Mouse (Mus musculus) c-Kit-positive CD71-negative TER-119-negative erythroid progenitor cells, embryonic 14.5 days (primary cell): ENCODE results near the gene Fgf9.

Experiments used
- DNase-seq: peaks from one replicate; pipeline ENCODE4 v3.0.0-alpha.2; 2013; ENCODE audit warnings: low read depth

Fgf9 gene

GRCm38 (mm10) chr14:58089486-58089885 is 19.1 kb downstream of the Fgf9 start:
- DNase-seq: no peak

DNA sequence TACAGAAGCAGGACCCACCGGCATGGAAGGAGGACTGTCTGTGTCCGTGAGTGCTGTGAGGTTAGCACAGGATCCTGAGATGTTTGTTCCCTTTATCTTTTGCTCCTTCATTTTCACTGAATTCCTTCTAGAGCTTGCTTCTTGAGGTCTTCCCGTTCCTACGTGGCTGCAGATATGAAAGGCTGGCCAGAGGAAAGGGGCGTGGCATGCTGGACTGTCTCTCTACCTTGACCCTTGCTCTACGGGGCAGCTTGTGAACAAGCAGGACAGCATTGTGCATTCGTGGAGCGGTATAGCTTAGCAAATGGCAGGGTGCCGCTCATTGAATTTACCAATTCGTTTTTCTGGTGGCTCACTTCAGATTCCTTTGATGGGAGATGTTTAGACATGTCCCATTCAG is 21.0 kb downstream of the Fgf9 start:
- no peak for DNase-seq

DNA sequence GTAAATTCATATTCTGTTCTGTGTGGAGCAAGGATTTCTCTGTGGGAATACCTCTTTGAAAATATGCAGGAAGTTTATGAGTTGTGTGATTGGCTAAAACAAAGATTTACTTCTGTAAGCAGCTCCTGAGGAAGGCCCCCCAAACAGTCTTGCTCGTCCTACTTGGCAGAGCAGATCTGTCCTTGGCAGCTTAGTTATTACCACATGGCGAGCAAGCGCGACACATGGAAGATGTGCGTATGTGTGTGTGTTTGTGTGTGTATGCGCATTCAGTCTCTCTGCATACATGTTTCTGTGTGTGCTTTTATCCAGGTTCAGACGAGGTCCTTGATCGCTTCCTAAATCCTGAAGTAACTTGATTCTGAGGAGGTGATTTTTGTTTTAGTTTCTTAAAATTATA is 29.3 kb downstream of the Fgf9 start:
- no peak for DNase-seq

GRCm38 (mm10) chr14:58101298-58101697 is 31.0 kb downstream of the Fgf9 start:
- no peak for DNase-seq

GRCm38 (mm10) chr14:58104266-58104665 is 33.9 kb downstream of the Fgf9 start:
- no peak for DNase-seq

- no peak for DNase-seq
Measured at GRCm38 (mm10) chr14:58105596-58105995, 35.2 kb downstream of the Fgf9 start.

DNA sequence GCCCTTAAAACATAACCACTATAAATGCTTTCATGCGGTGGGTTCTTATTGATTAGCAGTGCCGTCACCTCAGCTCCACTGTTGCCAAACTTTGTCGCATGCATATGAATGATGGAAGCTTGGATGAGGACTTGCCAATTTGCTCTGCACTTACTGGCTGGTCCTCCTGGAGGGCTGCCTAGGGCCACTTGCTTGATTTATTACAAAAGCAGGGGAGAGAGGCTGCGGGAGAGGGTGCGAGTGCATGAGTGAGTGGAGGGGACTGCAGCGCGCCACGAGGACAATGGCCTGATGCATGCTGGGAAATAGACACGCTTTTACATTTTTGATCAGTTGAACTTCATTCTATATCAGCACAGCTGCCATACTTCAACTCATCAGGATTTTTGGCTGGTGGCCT is 39.3 kb downstream of the Fgf9 start:
- no peak for DNase-seq

GRCm38 (mm10) chr14:58111562-58111961 is 41.2 kb downstream of the Fgf9 start:
- no peak for DNase-seq

DNA sequence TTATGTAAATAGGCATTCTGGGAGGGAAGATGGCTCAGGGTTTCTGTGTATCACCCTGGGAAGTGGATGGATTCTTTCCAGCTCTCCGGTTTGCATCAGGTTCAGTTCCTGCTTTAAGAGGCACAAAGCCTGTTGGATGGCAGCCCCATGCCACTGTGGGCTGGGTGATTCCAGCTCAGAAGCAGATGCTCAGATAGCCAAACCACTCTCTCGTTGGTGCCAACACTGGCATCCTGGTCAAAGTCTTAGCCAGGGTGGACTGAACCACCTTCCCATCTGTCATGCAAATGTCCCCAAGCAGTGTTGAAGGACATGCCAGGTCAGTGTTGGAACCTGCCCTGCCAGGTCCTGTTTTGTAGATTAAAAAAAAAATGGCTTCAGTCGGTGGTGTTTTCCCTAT is 42.0 kb downstream of the Fgf9 start:
- no peak for DNase-seq

GRCm38 (mm10) chr14:58113180-58113579 is 42.8 kb downstream of the Fgf9 start:
- no peak for DNase-seq

GRCm38 (mm10) chr14:58114146-58114545 is 43.8 kb downstream of the Fgf9 start:
- no peak for DNase-seq

- DNase-seq: no peak
Measured at GRCm38 (mm10) chr14:58124625-58125024, 54.3 kb downstream of the Fgf9 start.

- no peak for DNase-seq
Measured at GRCm38 (mm10) chr14:58126508-58126907, 56.2 kb downstream of the Fgf9 start.

GRCm38 (mm10) chr14:58139506-58140055 is 69.2 kb downstream of the Fgf9 start:
- DNase-seq: no peak

- no peak for DNase-seq
Measured at GRCm38 (mm10) chr14:58149637-58150470, 79.5 kb downstream of the Fgf9 start.

- DNase-seq: no peak
Measured at GRCm38 (mm10) chr14:58150471-58150855, 80.1 kb downstream of the Fgf9 start.

DNA sequence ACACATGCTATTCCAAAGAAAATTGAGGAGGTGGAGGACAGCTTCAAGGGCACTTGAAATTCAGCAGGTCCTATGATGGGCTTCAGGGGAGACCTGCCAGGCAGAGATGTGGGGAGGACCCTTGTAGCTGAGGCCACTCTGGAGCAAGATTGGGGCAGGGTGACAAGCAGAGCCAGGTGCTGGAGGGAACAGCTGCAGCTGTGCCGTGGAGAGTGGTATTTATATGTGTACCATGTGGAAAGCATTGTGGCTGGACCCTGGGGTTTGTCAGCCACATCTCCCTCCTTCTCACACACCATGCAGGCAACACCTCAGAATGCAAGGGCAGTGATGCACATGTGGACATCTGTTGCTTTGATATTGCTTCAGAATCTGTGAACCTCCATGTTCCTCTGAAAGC is 81.8 kb downstream of the Fgf9 start:
- no peak for DNase-seq

- DNase-seq: no peak
Measured at GRCm38 (mm10) chr14:58153470-58154416, 83.4 kb downstream of the Fgf9 start.

- no peak for DNase-seq
Measured at GRCm38 (mm10) chr14:58160624-58161023, 90.3 kb downstream of the Fgf9 start.
